Mouse (Mus musculus): ENCODE measurements around the gene Rc3h1. TPM values are rescaled to one million over a fixed set of nuclear protein-coding genes. Genes with fewer than 3 reads are reported as not detected.
"Not testable (repeated sequence)": the region's sequence is repeated elsewhere in the genome, so short reads cannot be mapped to it uniquely, and the experiment has no call there.

The Rc3h1 gene
- polyA plus RNA-seq, 2 experiments = 7.9 TPM

GRCm38 (mm10) chr1:160980537-160981234 is 74.5 kb downstream of the Rc3h1 start:
- Histone ChIP-seq H3K27ac (replicated peaks; ENCODE audit: low read depth, low read length) (no peak overlapping the region), H3K4me3 (replicated peaks; ENCODE audit: low read length) (no peak overlapping the region), H3K4me1 (ENCODE audit: control insufficient read depth, insufficient read depth, low read length) (no peaks in the 10 kb centered on the region), H3K36me3 (ENCODE audit: control insufficient read depth, insufficient read depth, low read length) (peaks cover 5% of the 10 kb centered on the region), H3K27me3 (ENCODE audit: control insufficient read depth, insufficient read depth, low read length) (no peaks in the 10 kb centered on the region), H3K9ac (ENCODE audit: low read depth, low read length, severe bottlenecking) (no peak overlapping the region), H3K9me3 (ENCODE audit: control insufficient read depth, low read length) (no peaks in the 10 kb centered on the region), H3K4me2 (replicated peaks; ENCODE audit: low read depth, low read length, severe bottlenecking) (no peak overlapping the region)
- no peak for TF ChIP-seq POLR2A (IDR thresholded peaks at IDR 0.05; ENCODE audit: borderline replicate concordance, extremely low read depth, insufficient read depth, insufficient read length)
- 68% methylated on average over 8 of the region's 8 CpGs for WGBS
- ATAC-seq (ENCODE audit: low FRiP score, low read depth) = no peak
- DNase-seq (ENCODE audit: low spot score) = no peak

- H3K27me3 ChIP-seq (ENCODE audit: control insufficient read depth, insufficient read depth, low read length) = no peaks in the 10 kb centered on the region
- WGBS = 87% methylated on average over 4 of the region's 4 CpGs
- no peak overlapping the region for H3K27ac ChIP-seq (replicated peaks; ENCODE audit: low read depth, low read length)
- no peak overlapping the region for H3K4me3 ChIP-seq (replicated peaks; ENCODE audit: low read length)
- no peak overlapping the region for H3K9ac ChIP-seq (ENCODE audit: low read depth, low read length, severe bottlenecking)
- DNase-seq (ENCODE audit: low spot score) = no peak
- no peak overlapping the region for H3K4me2 ChIP-seq (replicated peaks; ENCODE audit: low read depth, low read length, severe bottlenecking)
- no peaks in the 10 kb centered on the region for H3K9me3 ChIP-seq (ENCODE audit: control insufficient read depth, low read length)
- no peak for ATAC-seq (ENCODE audit: low FRiP score, low read depth)
- H3K4me1 ChIP-seq (ENCODE audit: control insufficient read depth, insufficient read depth, low read length) = no peaks in the 10 kb centered on the region
- no peak for TF ChIP-seq POLR2A (IDR thresholded peaks at IDR 0.05; ENCODE audit: borderline replicate concordance, extremely low read depth, insufficient read depth, insufficient read length)
- H3K36me3 ChIP-seq (ENCODE audit: control insufficient read depth, insufficient read depth, low read length) = no peaks in the 10 kb centered on the region
Observed at GRCm38 (mm10) chr1:160981337-160981736, 75.1 kb downstream of the Rc3h1 start.

- DNase-seq (ENCODE audit: low spot score) (no peak), ATAC-seq (ENCODE audit: low FRiP score, low read depth) (no peak)
- H3K4me1 ChIP-seq (ENCODE audit: control insufficient read depth, insufficient read depth, low read length) = no peaks in the 10 kb centered on the region
- no peak overlapping the region for H3K27ac ChIP-seq (replicated peaks; ENCODE audit: low read depth, low read length)
- H3K36me3 ChIP-seq (ENCODE audit: control insufficient read depth, insufficient read depth, low read length) = no peaks in the 10 kb centered on the region
- H3K9ac ChIP-seq (ENCODE audit: low read depth, low read length, severe bottlenecking) = no peak overlapping the region
- no peak for TF ChIP-seq POLR2A (IDR thresholded peaks at IDR 0.05; ENCODE audit: borderline replicate concordance, extremely low read depth, insufficient read depth, insufficient read length)
- WGBS = 82% methylated on average over 3 of the region's 3 CpGs
- H3K4me2 ChIP-seq (replicated peaks; ENCODE audit: low read depth, low read length, severe bottlenecking) = no peak overlapping the region
- H3K27me3 ChIP-seq (ENCODE audit: control insufficient read depth, insufficient read depth, low read length) = no peaks in the 10 kb centered on the region
- H3K9me3 ChIP-seq (ENCODE audit: control insufficient read depth, low read length) = no peaks in the 10 kb centered on the region
- no peak overlapping the region for H3K4me3 ChIP-seq (replicated peaks; ENCODE audit: low read length)
Observed at GRCm38 (mm10) chr1:160982887-160983286, 76.7 kb downstream of the Rc3h1 start.

GRCm38 (mm10) chr1:160984731-160985130 is 78.5 kb downstream of the Rc3h1 start:
- not testable (repeated sequence) for H3K27ac ChIP-seq (replicated peaks; ENCODE audit: low read depth, low read length); H3K4me1 ChIP-seq (ENCODE audit: control insufficient read depth, insufficient read depth, low read length); H3K36me3 ChIP-seq (ENCODE audit: control insufficient read depth, insufficient read depth, low read length); H3K4me3 ChIP-seq (replicated peaks; ENCODE audit: low read length); H3K9me3 ChIP-seq (ENCODE audit: control insufficient read depth, low read length); DNase-seq (ENCODE audit: low spot score); ATAC-seq (ENCODE audit: low FRiP score, low read depth); H3K4me2 ChIP-seq (replicated peaks; ENCODE audit: low read depth, low read length, severe bottlenecking); H3K9ac ChIP-seq (ENCODE audit: low read depth, low read length, severe bottlenecking); H3K27me3 ChIP-seq (ENCODE audit: control insufficient read depth, insufficient read depth, low read length)
- 74% methylated on average over 1 of the region's 1 CpGs for WGBS

- DNase-seq (ENCODE audit: low spot score) (no peak), ATAC-seq (ENCODE audit: low FRiP score, low read depth) (no peak)
- no peak overlapping the region for H3K9ac ChIP-seq (ENCODE audit: low read depth, low read length, severe bottlenecking)
- H3K4me3 ChIP-seq (replicated peaks; ENCODE audit: low read length) = no peak overlapping the region
- no peak overlapping the region for H3K27ac ChIP-seq (replicated peaks; ENCODE audit: low read depth, low read length)
- no peak overlapping the region for H3K4me2 ChIP-seq (replicated peaks; ENCODE audit: low read depth, low read length, severe bottlenecking)
- H3K9me3 ChIP-seq (ENCODE audit: control insufficient read depth, low read length) = no peaks in the 10 kb centered on the region
- TF ChIP-seq POLR2A (IDR thresholded peaks at IDR 0.05; ENCODE audit: borderline replicate concordance, extremely low read depth, insufficient read depth, insufficient read length) = no peak
- H3K36me3 ChIP-seq (ENCODE audit: control insufficient read depth, insufficient read depth, low read length) = no peaks in the 10 kb centered on the region
- H3K4me1 ChIP-seq (ENCODE audit: control insufficient read depth, insufficient read depth, low read length) = no peaks in the 10 kb centered on the region
- H3K27me3 ChIP-seq (ENCODE audit: control insufficient read depth, insufficient read depth, low read length) = no peaks in the 10 kb centered on the region
- 69% methylated on average over 6 of the region's 6 CpGs for WGBS
Observed at GRCm38 (mm10) chr1:160985477-160985876, 79.3 kb downstream of the Rc3h1 start.

All from limb, embryonic 14.5 days (tissue).